ENCODE assay signal across 8 mouse cellular contexts in genomic region chr6:83505554-83505953, GRCm38 (mm10). TPM values are rescaled to one million over a fixed set of nuclear protein-coding genes. Genes with fewer than 3 reads are reported as not detected.
DNase-seq lines count a peak whose midpoint lies in the region; ATAC-seq and TF ChIP-seq lines count a peak whose summit lies in the region.

No protein-coding gene starts in this region.

- H3K79me2 ChIP-seq in C2C12 (ENCODE audit: control insufficient read depth, insufficient read depth), result peaks cover 50% of the 10 kb centered on the region

- peak overlapping the region; percentile 76 for H3K4me3 ChIP-seq in erythroblast, embryonic 14.5 days (replicated peaks)
- peak overlapping the region; percentile 60 for H3K4me3 ChIP-seq in C2C12 (ENCODE audit: insufficient read depth, poor library complexity, severe bottlenecking)
- H3K4me3 ChIP-seq in forebrain, embryonic 14.5 days (ENCODE audit: low read depth, low read length), result peak overlapping the region; percentile 79
- H3K4me3 ChIP-seq in liver, embryonic 13.5 days (replicated peaks), result peak overlapping the region; percentile 85

- no peak for ATAC-seq in erythroblast, adult 5-6 weeks (replicated peaks; ENCODE audit: low FRiP score, poor library complexity, severe bottlenecking)
- ATAC-seq in forebrain, embryonic 14.5 days, result no peak
- no peak for ATAC-seq in liver, embryonic 13.5 days (ENCODE audit: low read depth)
- ATAC-seq in granulocyte monocyte progenitor cell, adult 5-6 weeks (replicated peaks; ENCODE audit: poor library complexity, severe bottlenecking), result no peak

- H3K36me3 ChIP-seq in erythroblast, embryonic 14.5 days (ENCODE audit: control insufficient read depth), result peaks cover 12% of the 10 kb centered on the region
- no peaks in the 10 kb centered on the region for H3K36me3 ChIP-seq in C2C12 (ENCODE audit: control insufficient read depth, insufficient read depth)
- 0 out of 2 replicates have a peak, but pooled peaks cover 4% of the 10 kb centered on the region for H3K36me3 ChIP-seq in forebrain, embryonic 14.5 days (ENCODE audit: control insufficient read depth, insufficient read depth, low read length)
- H3K36me3 ChIP-seq in liver, embryonic 13.5 days, result 0 out of 2 replicates have a peak, but pooled peaks cover 2% of the 10 kb centered on the region

- TF ChIP-seq CTCF in C2C12 (IDR thresholded peaks at IDR 0.05; ENCODE audit: control insufficient read depth, insufficient read depth, insufficient read length), result no peak

- peak overlapping the region; percentile 78 for H3K4me2 ChIP-seq in forebrain, embryonic 14.5 days (ENCODE audit: low read length)
- H3K4me2 ChIP-seq in liver, embryonic 13.5 days, result peak overlapping the region; percentile 91

- H3K9ac ChIP-seq in forebrain, embryonic 14.5 days (ENCODE audit: low read length), result peak overlapping the region; percentile 84; the same call in 1 of the 2 replicates
- peak overlapping the region; percentile 85 for H3K9ac ChIP-seq in liver, embryonic 13.5 days

- H3K4me1 ChIP-seq in erythroblast, embryonic 14.5 days (ENCODE audit: control insufficient read depth), result peaks cover 49% of the 10 kb centered on the region
- H3K4me1 ChIP-seq in forebrain, embryonic 14.5 days (ENCODE audit: control insufficient read depth, insufficient read depth, low read length), result peaks cover 10% of the 10 kb centered on the region
- H3K4me1 ChIP-seq in liver, embryonic 13.5 days (replicated peaks), result peaks cover 44% of the 10 kb centered on the region

- no peak for DNase-seq in forebrain, embryonic 14.5 days (ENCODE audit: low spot score)
- DNase-seq in liver, embryonic 13.5 days, result peak; percentile 26
- no peak for DNase-seq in retina, embryonic 14.5 days (ENCODE audit: low spot score)
- no peak for DNase-seq in adrenal gland, adult 2 months

- H3K27me3 ChIP-seq in erythroblast, embryonic 14.5 days (ENCODE audit: control insufficient read depth), result no peaks in the 10 kb centered on the region
- H3K27me3 ChIP-seq in C2C12 (ENCODE audit: control insufficient read depth, insufficient read depth, insufficient read length), result no peaks in the 10 kb centered on the region
- H3K27me3 ChIP-seq in forebrain, embryonic 14.5 days (replicated peaks; ENCODE audit: control insufficient read depth, insufficient read depth, low read length), result no peaks in the 10 kb centered on the region
- no peaks in the 10 kb centered on the region for H3K27me3 ChIP-seq in liver, embryonic 13.5 days

- no peaks in the 10 kb centered on the region for H3K9me3 ChIP-seq in erythroblast, embryonic 14.5 days (ENCODE audit: control insufficient read depth, low read length)
- H3K9me3 ChIP-seq in forebrain, embryonic 14.5 days (replicated peaks; ENCODE audit: control insufficient read depth, low read length), result no peaks in the 10 kb centered on the region
- no peaks in the 10 kb centered on the region for H3K9me3 ChIP-seq in liver, embryonic 13.5 days (replicated peaks)

- H3K79me3 ChIP-seq in C2C12 (ENCODE audit: low read depth), result peaks cover 6% of the 10 kb centered on the region

- no peak overlapping the region for H3ac ChIP-seq in C2C12 (ENCODE audit: control insufficient read depth, insufficient read length, low read depth)

- 93% methylated on average over 4 of the region's 4 CpGs for WGBS in forebrain, embryonic 14.5 days
- WGBS in liver, embryonic 13.5 days (ENCODE audit: insufficient replicate concordance), result 42% methylated on average over 4 of the region's 4 CpGs

- H3K27ac ChIP-seq in forebrain, embryonic 14.5 days (ENCODE audit: low read depth, low read length), result no peak overlapping the region
- peak overlapping the region; percentile 99 for H3K27ac ChIP-seq in liver, embryonic 13.5 days

TF ChIP-seq in C2C12, 6 proteins besides CTCF, POLR2A, EP300 and RAD21:
- TF ChIP-seq USF1 (IDR thresholded peaks at IDR 0.05; ENCODE audit: low read depth) (no peak), CEBPB (IDR thresholded peaks at IDR 0.05; ENCODE audit: low read depth) (no peak), FOSL1 (IDR thresholded peaks at IDR 0.05; ENCODE audit: insufficient read depth, low read length, poor library complexity, severe bottlenecking) (no peak), MAX (IDR thresholded peaks at IDR 0.05) (no peak), MYOG (IDR thresholded peaks at IDR 0.05; ENCODE audit: control insufficient read depth, extremely low read depth, insufficient read length) (no peak), MYOD1 (IDR thresholded peaks at IDR 0.05; ENCODE audit: control insufficient read depth, insufficient read length, low read depth) (no peak)

RNA-seq across cellular contexts. Expression of gene Dguok, which starts 1.2 kb away (rescaled TPM):
- polyA plus RNA-seq in erythroblast, embryonic 14.5 days (2012), result 1.2 and 1.3 TPM in 2 replicates
- 20.7 and 23.1 TPM in 2 replicates for total RNA-seq in erythroblast, adult 5-6 weeks (2015; ENCODE audit: low replicate concordance)
- total RNA-seq in erythroblast, adult 5-6 weeks (2017; ENCODE audit: low replicate concordance), result 22.9 and 25.4 TPM in 2 replicates
- 27.6 TPM for polyA plus RNA-seq in C2C12 (2012; fragmentation: generic; extraction: Trizol)
- polyA plus RNA-seq in forebrain, embryonic 14.5 days (2014; fragmentation: Nextera tagmentation; extraction: Ambion mirVana), result 63.9 and 71.1 TPM in 2 replicates
- 25.3 and 29.1 TPM in 2 replicates for polyA plus RNA-seq in liver, embryonic 13.5 days (2015; fragmentation: Nextera tagmentation; extraction: Ambion mirVana)
- 10 to 100 TPM; 45.1 to 49.5 TPM for total RNA-seq in adrenal gland, adult 2 months (2021)
- 47.3 and 49.3 TPM in 2 replicates for polyA plus RNA-seq in adrenal gland, adult 2 months (2012; rRNA removed)
- 28.1 and 49.2 TPM in 2 replicates for total RNA-seq in granulocyte monocyte progenitor cell, adult 5-6 weeks (2014; fragmentation: Nextera tagmentation)
- 19.6 and 29.3 TPM in 2 replicates for total RNA-seq in granulocyte monocyte progenitor cell, adult 5-6 weeks (2017)

RNA-seq across cellular contexts. Expression of gene Actg2, which starts 30.5 kb away (rescaled TPM):
- polyA plus RNA-seq in erythroblast, embryonic 14.5 days (2012), result not detected in 2 replicates
- total RNA-seq in erythroblast, adult 5-6 weeks (2015; ENCODE audit: low replicate concordance), result not detected in 2 replicates
- not detected in 2 replicates for total RNA-seq in erythroblast, adult 5-6 weeks (2017; ENCODE audit: low replicate concordance)
- 341 TPM for polyA plus RNA-seq in C2C12 (2012; fragmentation: generic; extraction: Trizol)
- polyA plus RNA-seq in forebrain, embryonic 14.5 days (2014; fragmentation: Nextera tagmentation; extraction: Ambion mirVana), result 1.2 and 1.9 TPM in 2 replicates
- 5.9 and 6.1 TPM in 2 replicates for polyA plus RNA-seq in liver, embryonic 13.5 days (2015; fragmentation: Nextera tagmentation; extraction: Ambion mirVana)
- total RNA-seq in adrenal gland, adult 2 months (2021), result under 1 TPM; 0.81 to 0.97 TPM
- polyA plus RNA-seq in adrenal gland, adult 2 months (2012; rRNA removed), result 0.80 and 1.9 TPM in 2 replicates
- total RNA-seq in granulocyte monocyte progenitor cell, adult 5-6 weeks (2014; fragmentation: Nextera tagmentation), result not detected in 2 replicates
- total RNA-seq in granulocyte monocyte progenitor cell, adult 5-6 weeks (2017), result not detected in 2 replicates

RNA-seq across cellular contexts. Expression of gene Tet3, which starts 46.7 kb away (rescaled TPM):
- 0.73 and 0.77 TPM in 2 replicates for polyA plus RNA-seq in erythroblast, embryonic 14.5 days (2012)
- total RNA-seq in erythroblast, adult 5-6 weeks (2015; ENCODE audit: low replicate concordance), result 29.6 and 35.1 TPM in 2 replicates
- 24.9 and 25.5 TPM in 2 replicates for total RNA-seq in erythroblast, adult 5-6 weeks (2017; ENCODE audit: low replicate concordance)
- polyA plus RNA-seq in C2C12 (2012; fragmentation: generic; extraction: Trizol), result 6.0 TPM
- 34.9 and 49.5 TPM in 2 replicates for polyA plus RNA-seq in forebrain, embryonic 14.5 days (2014; fragmentation: Nextera tagmentation; extraction: Ambion mirVana)
- polyA plus RNA-seq in liver, embryonic 13.5 days (2015; fragmentation: Nextera tagmentation; extraction: Ambion mirVana), result 10.4 and 13.3 TPM in 2 replicates
- 10 to 100 TPM; 22.9 to 26.0 TPM for total RNA-seq in adrenal gland, adult 2 months (2021)
- 6.8 and 8.7 TPM in 2 replicates for polyA plus RNA-seq in adrenal gland, adult 2 months (2012; rRNA removed)
- 35.6 and 46.9 TPM in 2 replicates for total RNA-seq in granulocyte monocyte progenitor cell, adult 5-6 weeks (2014; fragmentation: Nextera tagmentation)
- 13.4 and 17.5 TPM in 2 replicates for total RNA-seq in granulocyte monocyte progenitor cell, adult 5-6 weeks (2017)

Comparison
In these comparisons a context has a peak if more than half of its experiments do, and no peak if none do; other contexts are left out.
1. RNA of gene Dguok, which starts 1.2 kb away (polyA plus RNA-seq): 63.9 to 71.1 TPM in forebrain, embryonic 14.5 days, 47.3 to 49.3 TPM in adrenal gland, adult 2 months, 25.3 to 29.1 TPM in liver, embryonic 13.5 days and 27.6 TPM in C2C12 (single experiment); 1.2 to 1.3 TPM in erythroblast, embryonic 14.5 days; every median in the first group is over 10 times any median in the second.
2. RNA of gene Actg2, which starts 30.5 kb away (polyA plus RNA-seq): 341 TPM in C2C12 (single experiment); 5.9 to 6.1 TPM in liver, embryonic 13.5 days, 1.2 to 1.9 TPM in forebrain, embryonic 14.5 days, 0.80 to 1.9 TPM in adrenal gland, adult 2 months and not detected in erythroblast, embryonic 14.5 days; every median in the first group is over 10 times any median in the second.
3. Peak in every context shown above with its lines, with median percentiles within 50 percentile points of each other: H3K4me3 ChIP-seq.